Mouse (Mus musculus) liver, adult 2 months (tissue): Measurements from ENCODE around the gene Pik3r6. TPM values are rescaled to one million over a fixed set of nuclear protein-coding genes. Genes with fewer than 3 reads are reported as not detected.

Experiments
- DNase-seq: peaks from one replicate; pipeline ENCODE4 v3.0.0-alpha.2; 2011; ENCODE audit warnings: low read depth, low spot score; ENCODE audit errors: extremely low read depth
- H3K27ac ChIP-seq: fragments of 200-500 bp; replicated peaks from 2 replicates; pipeline ENCODE4 v1.5.1; 2012; ENCODE audit warnings: low read depth, mild to moderate bottlenecking, control low read depth, inconsistent platforms, low read length; ENCODE audit not compliant: insufficient read depth
- H3K27me3 ChIP-seq: fragments of 200-500 bp; 2 replicates; pipeline ENCODE4 v1.6.1; 2012; ENCODE audit warnings: mild to moderate bottlenecking, moderate library complexity, low read length, inconsistent platforms; ENCODE audit not compliant: control insufficient read depth, insufficient read depth
- H3K36me3 ChIP-seq: fragments of 200-500 bp; 2 replicates; pipeline ENCODE4 v1.6.1; 2012; ENCODE audit warnings: low read length, inconsistent platforms; ENCODE audit not compliant: control insufficient read depth, insufficient read depth
- H3K4me1 ChIP-seq: fragments of 200-500 bp; 2 replicates; pipeline ENCODE4 v1.6.1; 2011; ENCODE audit warnings: low read length; ENCODE audit not compliant: control insufficient read depth, insufficient read depth
- H3K4me3 ChIP-seq: fragments of 200-500 bp; 2 replicates; pipeline ENCODE4 v1.5.1; 2011; ENCODE audit warnings: low read depth, mild to moderate bottlenecking, control low read depth, low read length, moderate library complexity; ENCODE audit not compliant: insufficient read depth
- H3K79me2 ChIP-seq: fragments of 200-500 bp; 2 replicates; pipeline ENCODE4 v1.6.1; 2012; ENCODE audit warnings: inconsistent platforms, mild to moderate bottlenecking, low read length, moderate library complexity; ENCODE audit not compliant: control insufficient read depth, insufficient read depth
- H3K9ac ChIP-seq: fragments of 200-500 bp; 2 replicates; pipeline ENCODE4 v1.6.1; 2012; ENCODE audit warnings: low read depth, mild to moderate bottlenecking, control low read depth, inconsistent platforms, low read length
- CTCF ChIP-seq: fragments of 200-500 bp; IDR thresholded peaks from 2 replicates; pipeline ENCODE4 v1.5.1; 2011; ENCODE audit warnings: low read depth, low read length, control low read depth
- POLR2A ChIP-seq: fragments of 200-500 bp; IDR thresholded peaks from 2 replicates; pipeline ENCODE4 v1.6.1; 2011; ENCODE audit warnings: low read length, control low read depth; ENCODE audit not compliant: insufficient read depth; ENCODE audit errors: extremely low read depth
- WGBS: fragments of 180-500 bp; shearing (Covaris S2); methylation state at CpG from one replicate; pipeline ENCODE4 v1.1.7; 2018; 5-methylcytosine and 5-hydroxymethylcytosine counted together
- polyA plus RNA-seq: library from polyadenylated mRNA; depleted of rRNA; stranded (reverse); fragments of >200 nt; gene quantifications from 2 replicates; pipeline ENCODE4 v1.2.3, GENCODE M21; 2012
- total RNA-seq: library from RNA; depleted of rRNA; stranded (reverse); fragments of >200 nt; gene quantifications from 2 replicates; pipeline ENCODE4 v1.2.3, GENCODE M21; 2014

Gene Pik3r6
- total and polyA plus RNA-seq, 2 experiments = 0.73 to 0.74 TPM

- WGBS = 38% methylated on average over 8 of the region's 8 CpGs
- H3K4me3 ChIP-seq = no peak overlapping the region
- H3K79me2 ChIP-seq = no peaks in the 10 kb centered on the region
- no peak for TF ChIP-seq POLR2A
- TF ChIP-seq CTCF = peak; percentile 27; the same call in 1 of the 2 replicates
- DNase-seq = no peak
- no peak overlapping the region for H3K9ac ChIP-seq
- no peaks in the 10 kb centered on the region for H3K4me1 ChIP-seq
- no peak overlapping the region for H3K27ac ChIP-seq
- H3K27me3 ChIP-seq = 0 out of 2 replicates have a peak, but pooled peaks cover 3% of the 10 kb centered on the region
- H3K36me3 ChIP-seq = no peaks in the 10 kb centered on the region
These were observed 51.2 kb downstream of the Pik3r6 start for GRCm38 (mm10) chr11:68553981-68554471.

- DNase-seq = no peak
- H3K9ac ChIP-seq = no peak within 1 kb of the TSS
These were observed 53.2 kb downstream of the Pik3r6 start, which contains the start of gene Mfsd6l for GRCm38 (mm10) chr11:68555918-68556584. Gene Mfsd6l, plus strand, starts transcription at chr11:68556186.

DNA sequence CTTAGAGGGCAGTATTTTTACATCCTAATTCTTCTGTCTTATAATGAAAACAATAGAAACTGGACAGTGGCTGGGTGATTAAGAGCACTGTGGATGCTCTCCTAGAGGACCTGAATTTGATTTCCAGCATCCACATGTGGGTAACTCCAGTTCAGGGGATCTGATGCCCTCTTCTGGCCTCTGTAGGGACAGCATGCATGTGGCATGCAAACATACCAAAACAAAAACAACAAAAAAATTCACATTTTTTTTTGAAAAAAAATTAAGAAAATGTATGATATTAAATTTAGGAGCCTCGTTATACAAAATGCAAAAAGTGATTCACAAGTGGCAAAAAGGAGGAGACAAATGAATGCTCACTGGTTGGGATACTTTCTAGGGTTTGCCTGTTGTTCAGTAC lies 56.7 kb downstream of the Pik3r6 start:
- H3K9ac ChIP-seq = no peak overlapping the region
- H3K79me2 ChIP-seq = no peaks in the 10 kb centered on the region
- no peak for TF ChIP-seq POLR2A
- TF ChIP-seq CTCF = peak; percentile 36; the same call in 1 of the 2 replicates
- H3K36me3 ChIP-seq = no peaks in the 10 kb centered on the region
- H3K4me3 ChIP-seq = no peak overlapping the region
- H3K27me3 ChIP-seq = 0 out of 2 replicates have a peak, but pooled peaks cover 3% of the 10 kb centered on the region
- WGBS = 23% methylated on average over 1 of the region's 1 CpGs
- H3K27ac ChIP-seq = no peak overlapping the region
- no peaks in the 10 kb centered on the region for H3K4me1 ChIP-seq
- DNase-seq = no peak

More at GRCm38 (mm10) chr11:68555918-68556584, 53.2 kb downstream of the Pik3r6 start, which contains the start of gene Mfsd6l:
- Histone ChIP-seq H3K36me3 (no peaks in the 10 kb centered on the region), H3K79me2 (no peaks in the 10 kb centered on the region), H3K27me3 (0 out of 2 replicates have a peak, but pooled peaks cover 3% of the 10 kb centered on the region), H3K4me3 (peak within 1 kb of the TSS; percentile 40; the same call in 1 of the 2 replicates), H3K27ac (no peak within 1 kb of the TSS), H3K4me1 (no peaks in the 10 kb centered on the region)
- peak; percentile 45 for TF ChIP-seq CTCF
- TF ChIP-seq POLR2A = no peak
- 13% methylated on average over 37 of the region's 37 CpGs for WGBS

GRCm38 (mm10) chr11:68561957-68562950 lies 59.4 kb downstream of the Pik3r6 start:
- 75% methylated on average over 11 of the region's 11 CpGs for WGBS
- Histone ChIP-seq H3K27ac (no peak overlapping the region), H3K27me3 (no peaks in the 10 kb centered on the region), H3K4me1 (no peaks in the 10 kb centered on the region), H3K4me3 (no peak overlapping the region), H3K79me2 (no peaks in the 10 kb centered on the region), H3K9ac (no peak overlapping the region), H3K36me3 (no peaks in the 10 kb centered on the region)
- TF ChIP-seq POLR2A (no peak), CTCF (no peak)
- DNase-seq = no peak

DNA sequence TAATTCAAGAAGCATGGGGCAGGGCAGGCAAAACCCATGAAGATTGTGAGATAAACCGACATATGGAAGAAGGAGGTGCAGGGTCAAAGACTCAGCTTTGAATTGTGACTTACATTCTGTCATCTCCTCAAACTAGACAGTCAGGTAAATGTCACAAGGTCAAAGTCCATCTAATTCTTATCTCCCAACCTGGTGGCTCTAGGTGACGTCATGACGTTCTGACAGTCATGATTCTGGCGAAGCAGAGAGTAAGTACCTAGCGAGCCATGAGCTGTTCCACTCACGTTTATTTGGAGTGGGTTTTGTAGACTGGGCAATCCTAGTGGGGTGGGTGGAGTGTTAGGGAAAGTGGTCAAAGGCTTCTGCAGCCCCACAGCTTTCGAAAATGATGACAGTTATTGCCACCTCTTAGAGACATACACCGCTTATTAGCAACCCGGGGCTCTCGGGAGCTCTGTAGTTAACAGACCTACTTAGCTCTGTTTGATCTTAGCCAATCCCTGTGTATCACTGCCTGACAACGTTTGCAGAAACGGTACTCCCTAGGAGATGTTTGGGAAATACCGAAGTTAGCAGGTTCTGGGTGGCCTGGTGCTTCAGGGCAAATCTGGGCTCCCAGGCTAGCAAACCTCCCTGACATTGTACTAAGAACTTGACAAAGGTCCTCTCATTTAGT lies 61.7 kb downstream of the Pik3r6 start:
- DNase-seq = no peak
- no peaks in the 10 kb centered on the region for H3K79me2 ChIP-seq
- no peak overlapping the region for H3K9ac ChIP-seq

More for the DNA sequence above, 61.7 kb downstream of the Pik3r6 start:
- Histone ChIP-seq H3K27ac (no peak overlapping the region), H3K4me3 (no peak overlapping the region), H3K27me3 (no peaks in the 10 kb centered on the region), H3K36me3 (no peaks in the 10 kb centered on the region), H3K4me1 (no peaks in the 10 kb centered on the region)
- no peak for TF ChIP-seq CTCF
- TF ChIP-seq POLR2A = no peak
- WGBS = 66% methylated on average over 13 of the region's 13 CpGs
